Mouse (Mus musculus) forebrain, embryonic 12.5 days (tissue): Measurements from ENCODE around the gene Gm20388. TPM values are rescaled to one million over a fixed set of nuclear protein-coding genes. Genes with fewer than 3 reads are reported as not detected.

Experiments used
- ATAC-seq: fragments of 200-750 bp; cut with Nextera tagmentation; 2 replicates; pipeline ENCODE4 v1.8.0; 2017; ENCODE audit warnings: moderate TSS enrichment; ENCODE audit not compliant: low FRiP score
- H3K27ac ChIP-seq: fragments of 300-500 bp; sonication (generic); 2 replicates; pipeline ENCODE4 v1.5.1; 2016; ENCODE audit warnings: mild to moderate bottlenecking
- H3K27me3 ChIP-seq: fragments of 300-500 bp; sonication (generic); 2 replicates; pipeline ENCODE4 v1.6.1; 2016; ENCODE audit warnings: mild to moderate bottlenecking
- H3K36me3 ChIP-seq: fragments of 300-500 bp; sonication (generic); replicated peaks from 2 replicates; pipeline ENCODE4 v1.6.1; 2016; ENCODE audit warnings: mild to moderate bottlenecking
- H3K4me1 ChIP-seq: fragments of 300-500 bp; sonication (generic); 2 replicates; pipeline ENCODE4 v1.6.1; 2016
- H3K4me2 ChIP-seq: fragments of 300-500 bp; sonication (generic); 2 replicates; pipeline ENCODE4 v1.6.1; 2016; ENCODE audit warnings: mild to moderate bottlenecking, moderate library complexity
- H3K4me3 ChIP-seq: fragments of 300-500 bp; sonication (generic); replicated peaks from 2 replicates; pipeline ENCODE4 v1.5.1; 2016; ENCODE audit warnings: mild to moderate bottlenecking
- H3K9ac ChIP-seq: fragments of 300-500 bp; sonication (generic); 2 replicates; pipeline ENCODE4 v1.6.1; 2016; ENCODE audit warnings: mild to moderate bottlenecking
- H3K9me3 ChIP-seq: fragments of 300-500 bp; sonication (generic); 2 replicates; pipeline ENCODE4 v1.6.1; 2016
- WGBS: fragments of 180-500 bp; shearing (Covaris S2); methylation state at CpG from one replicate; pipeline ENCODE4 v1.1.7; 2016; 5-methylcytosine and 5-hydroxymethylcytosine counted together
- polyA plus RNA-seq: library from polyadenylated mRNA; unstranded; fragments of >200 nt; fragmentation: Nextera tagmentation; extraction: Ambion mirVana; gene quantifications from 2 replicates; pipeline ENCODE4 v1.2.1, GENCODE M21; 2016

The Gm20388 gene
- polyA plus RNA-seq, 1 experiment from 2014 or later, result not detected

GRCm38 (mm10) chr8:120018379-120018778 lies 107.7 kb downstream of the Gm20388 start:
- Histone ChIP-seq H3K4me3 (no peak overlapping the region), H3K9ac (no peak overlapping the region), H3K36me3 (no peaks in the 10 kb centered on the region), H3K27ac (no peak overlapping the region), H3K9me3 (no peaks in the 10 kb centered on the region), H3K4me1 (no peaks in the 10 kb centered on the region), H3K27me3 (no peaks in the 10 kb centered on the region), H3K4me2 (no peak overlapping the region)
- no peak for ATAC-seq
- WGBS, result 58% methylated on average over 6 of the region's 6 CpGs

- 82% methylated on average over 5 of the region's 5 CpGs for WGBS
- no peak for ATAC-seq
- Histone ChIP-seq H3K9me3 (no peaks in the 10 kb centered on the region), H3K27me3 (no peaks in the 10 kb centered on the region), H3K4me2 (no peak overlapping the region), H3K4me1 (no peaks in the 10 kb centered on the region), H3K27ac (no peak overlapping the region), H3K4me3 (no peak overlapping the region), H3K36me3 (no peaks in the 10 kb centered on the region), H3K9ac (no peak overlapping the region)
Measured at GRCm38 (mm10) chr8:120019297-120019696, 108.7 kb downstream of the Gm20388 start.

- Histone ChIP-seq H3K9me3 (no peaks in the 10 kb centered on the region), H3K4me1 (no peaks in the 10 kb centered on the region), H3K27me3 (no peaks in the 10 kb centered on the region), H3K27ac (no peak overlapping the region), H3K36me3 (no peaks in the 10 kb centered on the region), H3K4me3 (no peak overlapping the region), H3K4me2 (no peak overlapping the region), H3K9ac (no peak overlapping the region)
- ATAC-seq, result no peak
- 73% methylated on average over 7 of the region's 7 CpGs for WGBS
Measured at GRCm38 (mm10) chr8:120020298-120020697, 109.7 kb downstream of the Gm20388 start.

- H3K9ac ChIP-seq, result no peak overlapping the region
- H3K4me3 ChIP-seq, result no peak overlapping the region
- H3K4me2 ChIP-seq, result no peak overlapping the region
- WGBS, result 91% methylated on average over 5 of the region's 5 CpGs
- H3K36me3 ChIP-seq, result no peaks in the 10 kb centered on the region
- H3K27ac ChIP-seq, result no peak overlapping the region
- no peaks in the 10 kb centered on the region for H3K27me3 ChIP-seq
- no peaks in the 10 kb centered on the region for H3K4me1 ChIP-seq
- H3K9me3 ChIP-seq, result no peaks in the 10 kb centered on the region
- ATAC-seq, result no peak
Measured at GRCm38 (mm10) chr8:120026199-120026598, 115.6 kb downstream of the Gm20388 start.

- WGBS, result 89% methylated on average over 6 of the region's 6 CpGs
- Histone ChIP-seq H3K4me2 (no peak overlapping the region), H3K27me3 (no peaks in the 10 kb centered on the region), H3K9ac (no peak overlapping the region), H3K27ac (no peak overlapping the region), H3K4me3 (no peak overlapping the region), H3K4me1 (no peaks in the 10 kb centered on the region), H3K36me3 (no peaks in the 10 kb centered on the region), H3K9me3 (no peaks in the 10 kb centered on the region)
- no peak for ATAC-seq
Measured at GRCm38 (mm10) chr8:120026991-120027390, 116.3 kb downstream of the Gm20388 start.

GRCm38 (mm10) chr8:120030447-120030846 lies 119.8 kb downstream of the Gm20388 start:
- no peak overlapping the region for H3K27ac ChIP-seq
- H3K27me3 ChIP-seq, result no peaks in the 10 kb centered on the region
- H3K9ac ChIP-seq, result no peak overlapping the region
- H3K36me3 ChIP-seq, result no peaks in the 10 kb centered on the region
- 79% methylated on average over 5 of the region's 5 CpGs for WGBS
- peaks cover 7% of the 10 kb centered on the region for H3K4me1 ChIP-seq
- no peak overlapping the region for H3K4me2 ChIP-seq
- H3K9me3 ChIP-seq, result no peaks in the 10 kb centered on the region
- no peak for ATAC-seq
- H3K4me3 ChIP-seq, result no peak overlapping the region

- Histone ChIP-seq H3K4me2 (no peak overlapping the region), H3K4me3 (no peak overlapping the region), H3K27me3 (no peaks in the 10 kb centered on the region), H3K27ac (no peak overlapping the region), H3K9ac (no peak overlapping the region), H3K9me3 (no peaks in the 10 kb centered on the region), H3K36me3 (no peaks in the 10 kb centered on the region), H3K4me1 (peaks cover 10% of the 10 kb centered on the region)
- no peak for ATAC-seq
- 93% methylated on average over 5 of the region's 5 CpGs for WGBS
Measured at GRCm38 (mm10) chr8:120032549-120033208, 122.0 kb downstream of the Gm20388 start.

GRCm38 (mm10) chr8:120034471-120034870 lies 123.8 kb downstream of the Gm20388 start:
- no peaks in the 10 kb centered on the region for H3K9me3 ChIP-seq
- H3K4me1 ChIP-seq, result peaks cover 10% of the 10 kb centered on the region

GRCm38 (mm10) chr8:120036111-120036510 lies 125.5 kb downstream of the Gm20388 start:
- Histone ChIP-seq H3K9me3 (no peaks in the 10 kb centered on the region), H3K4me2 (no peak overlapping the region), H3K4me1 (peaks cover 10% of the 10 kb centered on the region), H3K36me3 (no peaks in the 10 kb centered on the region), H3K4me3 (no peak overlapping the region), H3K27ac (no peak overlapping the region), H3K27me3 (no peaks in the 10 kb centered on the region), H3K9ac (no peak overlapping the region)
- no peak for ATAC-seq
- 38% methylated on average over 9 of the region's 9 CpGs for WGBS

More at GRCm38 (mm10) chr8:120034471-120034870, 123.8 kb downstream of the Gm20388 start:
- 24% methylated on average over 6 of the region's 6 CpGs for WGBS
- H3K4me2 ChIP-seq, result no peak overlapping the region
- H3K36me3 ChIP-seq, result no peaks in the 10 kb centered on the region
- 0 out of 2 replicates have a peak overlapping the region, but pooled peaks have one; percentile 53 for H3K27ac ChIP-seq
- no peak overlapping the region for H3K4me3 ChIP-seq
- no peak overlapping the region for H3K9ac ChIP-seq
- 0 out of 2 replicates have a peak, but pooled peaks have one; percentile 36 for ATAC-seq
- H3K27me3 ChIP-seq, result no peaks in the 10 kb centered on the region

GRCm38 (mm10) chr8:120036578-120036977 lies 125.9 kb downstream of the Gm20388 start:
- H3K9me3 ChIP-seq, result no peaks in the 10 kb centered on the region
- no peaks in the 10 kb centered on the region for H3K27me3 ChIP-seq
- WGBS, result 85% methylated on average over 4 of the region's 4 CpGs
- no peak overlapping the region for H3K4me2 ChIP-seq
- H3K4me1 ChIP-seq, result peaks cover 10% of the 10 kb centered on the region
- H3K27ac ChIP-seq, result no peak overlapping the region
- H3K4me3 ChIP-seq, result no peak overlapping the region
- no peak overlapping the region for H3K9ac ChIP-seq
- no peak for ATAC-seq
- no peaks in the 10 kb centered on the region for H3K36me3 ChIP-seq

GRCm38 (mm10) chr8:120037199-120037598 lies 126.6 kb downstream of the Gm20388 start:
- WGBS, result 91% methylated on average over 15 of the region's 15 CpGs
- Histone ChIP-seq H3K4me1 (peaks cover 10% of the 10 kb centered on the region), H3K4me2 (no peak overlapping the region), H3K9me3 (no peaks in the 10 kb centered on the region), H3K9ac (no peak overlapping the region), H3K27ac (no peak overlapping the region), H3K27me3 (no peaks in the 10 kb centered on the region), H3K4me3 (no peak overlapping the region), H3K36me3 (no peaks in the 10 kb centered on the region)
- ATAC-seq, result no peak

- no peaks in the 10 kb centered on the region for H3K27me3 ChIP-seq
- ATAC-seq, result no peak
- no peaks in the 10 kb centered on the region for H3K9me3 ChIP-seq
- no peak overlapping the region for H3K27ac ChIP-seq
- no peaks in the 10 kb centered on the region for H3K36me3 ChIP-seq
- H3K4me2 ChIP-seq, result no peak overlapping the region
- no peak overlapping the region for H3K9ac ChIP-seq
- 88% methylated on average over 8 of the region's 8 CpGs for WGBS
- no peak overlapping the region for H3K4me3 ChIP-seq
- H3K4me1 ChIP-seq, result peaks cover 10% of the 10 kb centered on the region
Measured at GRCm38 (mm10) chr8:120037611-120038010, 127.0 kb downstream of the Gm20388 start.

- WGBS, result 87% methylated on average over 12 of the region's 12 CpGs
- no peak overlapping the region for H3K27ac ChIP-seq
Measured at GRCm38 (mm10) chr8:120038741-120039140, 128.1 kb downstream of the Gm20388 start.

More at GRCm38 (mm10) chr8:120038741-120039140, 128.1 kb downstream of the Gm20388 start:
- Histone ChIP-seq H3K36me3 (no peaks in the 10 kb centered on the region), H3K9me3 (no peaks in the 10 kb centered on the region), H3K4me2 (no peak overlapping the region), H3K9ac (no peak overlapping the region), H3K4me3 (no peak overlapping the region), H3K4me1 (peaks cover 10% of the 10 kb centered on the region), H3K27me3 (no peaks in the 10 kb centered on the region)
- no peak for ATAC-seq
